Mouse (Mus musculus): ENCODE measurements around the gene Cdk2ap2. TPM values are rescaled to one million over a fixed set of nuclear protein-coding genes. Genes with fewer than 3 reads are reported as not detected.
"Not testable (repeated sequence)": the region's sequence is repeated elsewhere in the genome, so short reads cannot be mapped to it uniquely, and the experiment has no call there.

Gene Cdk2ap2
- polyA plus RNA-seq, 1 experiment from 2014 or later: 91.7 TPM

- Histone ChIP-seq H3K4me2 (ENCODE audit: low read length) (no peak overlapping the region), H3K4me1 (ENCODE audit: control insufficient read depth, insufficient read depth, low read length) (no peaks in the 10 kb centered on the region), H3K9me3 (replicated peaks; ENCODE audit: control insufficient read depth, low read length) (no peaks in the 10 kb centered on the region), H3K27me3 (replicated peaks; ENCODE audit: control insufficient read depth, insufficient read depth, low read length) (no peaks in the 10 kb centered on the region), H3K36me3 (ENCODE audit: control insufficient read depth, insufficient read depth, low read length) (no peaks in the 10 kb centered on the region), H3K4me3 (ENCODE audit: low read depth, low read length) (no peak overlapping the region), H3K27ac (ENCODE audit: low read depth, low read length) (no peak overlapping the region), H3K9ac (ENCODE audit: low read length) (no peak overlapping the region)
- WGBS: 67% methylated on average over 15 of the region's 15 CpGs
- no peak for DNase-seq (ENCODE audit: low spot score)
- no peak for ATAC-seq
These were observed 40.9 kb upstream of the Cdk2ap2 start for GRCm38 (mm10) chr19:4055947-4056693.

GRCm38 (mm10) chr19:4056727-4057126, 40.3 kb upstream of the Cdk2ap2 start:
- Histone ChIP-seq H3K4me3 (ENCODE audit: low read depth, low read length) (no peak overlapping the region), H3K4me2 (ENCODE audit: low read length) (no peak overlapping the region), H3K27ac (ENCODE audit: low read depth, low read length) (no peak overlapping the region), H3K4me1 (ENCODE audit: control insufficient read depth, insufficient read depth, low read length) (no peaks in the 10 kb centered on the region), H3K9me3 (replicated peaks; ENCODE audit: control insufficient read depth, low read length) (no peaks in the 10 kb centered on the region), H3K36me3 (ENCODE audit: control insufficient read depth, insufficient read depth, low read length) (no peaks in the 10 kb centered on the region), H3K9ac (ENCODE audit: low read length) (no peak overlapping the region), H3K27me3 (replicated peaks; ENCODE audit: control insufficient read depth, insufficient read depth, low read length) (no peaks in the 10 kb centered on the region)
- DNase-seq (ENCODE audit: low spot score) (no peak), ATAC-seq (no peak)
- WGBS: 30% methylated on average over 4 of the region's 4 CpGs

GRCm38 (mm10) chr19:4057389-4057788, 39.6 kb upstream of the Cdk2ap2 start:
- WGBS: 80% methylated on average over 13 of the region's 13 CpGs
- no peak overlapping the region for H3K9ac ChIP-seq (ENCODE audit: low read length)
- no peaks in the 10 kb centered on the region for H3K4me1 ChIP-seq (ENCODE audit: control insufficient read depth, insufficient read depth, low read length)
- no peak for DNase-seq (ENCODE audit: low spot score)
- H3K9me3 ChIP-seq (replicated peaks; ENCODE audit: control insufficient read depth, low read length): no peaks in the 10 kb centered on the region
- ATAC-seq: no peak
- H3K4me2 ChIP-seq (ENCODE audit: low read length): no peak overlapping the region
- H3K27me3 ChIP-seq (replicated peaks; ENCODE audit: control insufficient read depth, insufficient read depth, low read length): no peaks in the 10 kb centered on the region
- H3K27ac ChIP-seq (ENCODE audit: low read depth, low read length): no peak overlapping the region
- no peak overlapping the region for H3K4me3 ChIP-seq (ENCODE audit: low read depth, low read length)
- H3K36me3 ChIP-seq (ENCODE audit: control insufficient read depth, insufficient read depth, low read length): no peaks in the 10 kb centered on the region

GRCm38 (mm10) chr19:4057962-4058361, 39.0 kb upstream of the Cdk2ap2 start:
- Histone ChIP-seq H3K27me3 (replicated peaks; ENCODE audit: control insufficient read depth, insufficient read depth, low read length) (no peaks in the 10 kb centered on the region), H3K9ac (ENCODE audit: low read length) (no peak overlapping the region), H3K9me3 (replicated peaks; ENCODE audit: control insufficient read depth, low read length) (no peaks in the 10 kb centered on the region), H3K4me3 (ENCODE audit: low read depth, low read length) (no peak overlapping the region), H3K4me1 (ENCODE audit: control insufficient read depth, insufficient read depth, low read length) (no peaks in the 10 kb centered on the region), H3K27ac (ENCODE audit: low read depth, low read length) (no peak overlapping the region), H3K36me3 (ENCODE audit: control insufficient read depth, insufficient read depth, low read length) (no peaks in the 10 kb centered on the region), H3K4me2 (ENCODE audit: low read length) (no peak overlapping the region)
- 92% methylated on average over 7 of the region's 7 CpGs for WGBS
- no peak for DNase-seq (ENCODE audit: low spot score)
- ATAC-seq: no peak

- H3K9me3 ChIP-seq (replicated peaks; ENCODE audit: control insufficient read depth, low read length): no peaks in the 10 kb centered on the region
- H3K4me3 ChIP-seq (ENCODE audit: low read depth, low read length): no peak overlapping the region
- H3K27me3 ChIP-seq (replicated peaks; ENCODE audit: control insufficient read depth, insufficient read depth, low read length): no peaks in the 10 kb centered on the region
- no peak overlapping the region for H3K27ac ChIP-seq (ENCODE audit: low read depth, low read length)
- no peak overlapping the region for H3K4me2 ChIP-seq (ENCODE audit: low read length)
- DNase-seq (ENCODE audit: low spot score): no peak
- H3K4me1 ChIP-seq (ENCODE audit: control insufficient read depth, insufficient read depth, low read length): no peaks in the 10 kb centered on the region
- WGBS: 93% methylated on average over 5 of the region's 5 CpGs
- ATAC-seq: no peak
- H3K9ac ChIP-seq (ENCODE audit: low read length): no peak overlapping the region
- no peaks in the 10 kb centered on the region for H3K36me3 ChIP-seq (ENCODE audit: control insufficient read depth, insufficient read depth, low read length)
These were observed 38.4 kb upstream of the Cdk2ap2 start for GRCm38 (mm10) chr19:4058581-4058980.

GRCm38 (mm10) chr19:4059069-4059740, 37.8 kb upstream of the Cdk2ap2 start, which contains the start of gene Gstp3:
Gstp3 (minus strand) TSS chr19:4059569.
- no peaks in the 10 kb centered on the region for H3K9me3 ChIP-seq (replicated peaks; ENCODE audit: control insufficient read depth, low read length)
- H3K36me3 ChIP-seq (ENCODE audit: control insufficient read depth, insufficient read depth, low read length): no peaks in the 10 kb centered on the region
- H3K27me3 ChIP-seq (replicated peaks; ENCODE audit: control insufficient read depth, insufficient read depth, low read length): no peaks in the 10 kb centered on the region
- no peak within 1 kb of the TSS for H3K4me3 ChIP-seq (ENCODE audit: low read depth, low read length)
- H3K4me2 ChIP-seq (ENCODE audit: low read length): no peak within 1 kb of the TSS
- 83% methylated on average over 15 of the region's 15 CpGs for WGBS
- H3K4me1 ChIP-seq (ENCODE audit: control insufficient read depth, insufficient read depth, low read length): no peaks in the 10 kb centered on the region
- H3K9ac ChIP-seq (ENCODE audit: low read length): no peak within 1 kb of the TSS
- ATAC-seq: no peak
- no peak for DNase-seq (ENCODE audit: low spot score)
- H3K27ac ChIP-seq (ENCODE audit: low read depth, low read length): no peak within 1 kb of the TSS

GRCm38 (mm10) chr19:4060044-4060898, 36.7 kb upstream of the Cdk2ap2 start:
- H3K4me1 ChIP-seq (ENCODE audit: control insufficient read depth, insufficient read depth, low read length); H3K36me3 ChIP-seq (ENCODE audit: control insufficient read depth, insufficient read depth, low read length); H3K4me2 ChIP-seq (ENCODE audit: low read length); H3K27ac ChIP-seq (ENCODE audit: low read depth, low read length); H3K27me3 ChIP-seq (replicated peaks; ENCODE audit: control insufficient read depth, insufficient read depth, low read length); DNase-seq (ENCODE audit: low spot score); H3K9me3 ChIP-seq (replicated peaks; ENCODE audit: control insufficient read depth, low read length); ATAC-seq; H3K4me3 ChIP-seq (ENCODE audit: low read depth, low read length); H3K9ac ChIP-seq (ENCODE audit: low read length): not testable (repeated sequence)
- WGBS: 84% methylated on average over 8 of the region's 8 CpGs

GRCm38 (mm10) chr19:4060899-4061465, 36.0 kb upstream of the Cdk2ap2 start:
- no peak overlapping the region for H3K4me2 ChIP-seq (ENCODE audit: low read length)
- H3K9ac ChIP-seq (ENCODE audit: low read length): no peak overlapping the region
- WGBS: 86% methylated on average over 6 of the region's 6 CpGs
- no peak overlapping the region for H3K4me3 ChIP-seq (ENCODE audit: low read depth, low read length)
- H3K27me3 ChIP-seq (replicated peaks; ENCODE audit: control insufficient read depth, insufficient read depth, low read length): no peaks in the 10 kb centered on the region
- H3K9me3 ChIP-seq (replicated peaks; ENCODE audit: control insufficient read depth, low read length): no peaks in the 10 kb centered on the region
- DNase-seq (ENCODE audit: low spot score) (no peak), ATAC-seq (no peak)
- no peaks in the 10 kb centered on the region for H3K4me1 ChIP-seq (ENCODE audit: control insufficient read depth, insufficient read depth, low read length)
- H3K36me3 ChIP-seq (ENCODE audit: control insufficient read depth, insufficient read depth, low read length): no peaks in the 10 kb centered on the region
- no peak overlapping the region for H3K27ac ChIP-seq (ENCODE audit: low read depth, low read length)

All from forebrain, embryonic 14.5 days (tissue).